ENCODE assay signal across 8 mouse cellular contexts in genomic region chr1:40680067-40680867, GRCm38 (mm10). TPM values are rescaled to one million over a fixed set of nuclear protein-coding genes. Genes with fewer than 3 reads are reported as not detected.
DNase-seq lines count a peak whose midpoint lies in the region; ATAC-seq and TF ChIP-seq lines count a peak whose summit lies in the region.

Slc9a2 (plus strand) TSS chr1:40680574.

- H3K4me1 ChIP-seq in bone marrow macrophage, adult 2 months (ENCODE audit: control insufficient read depth, insufficient read depth, low read length), result 0 out of 2 replicates have a peak, but pooled peaks cover 2% of the 10 kb centered on the region
- peaks cover 4% of the 10 kb centered on the region; the same call in 1 of the 2 replicates for H3K4me1 ChIP-seq in forebrain, embryonic 14.5 days (ENCODE audit: control insufficient read depth, insufficient read depth, low read length)
- no peaks in the 10 kb centered on the region for H3K4me1 ChIP-seq in liver, embryonic 16.5 days (ENCODE audit: control insufficient read depth, low read depth, low read length)

- no peak for ATAC-seq in forebrain, embryonic 14.5 days
- no peak for ATAC-seq in liver, embryonic 16.5 days (ENCODE audit: low read depth)

- 3% methylated on average over 25 of the region's 25 CpGs for WGBS in forebrain, embryonic 14.5 days
- 2% methylated on average over 25 of the region's 25 CpGs for WGBS in liver, embryonic 16.5 days (ENCODE audit: insufficient replicate concordance)

- DNase-seq in layer of hippocampus, adult 18-20 months (ENCODE audit: low spot score in 2 of 2), result no peak
- no peak for DNase-seq in layer of hippocampus, adult 9-11 months
- peak; percentile 19 for DNase-seq in forebrain, embryonic 14.5 days (ENCODE audit: low spot score)
- peak; percentile 41 for DNase-seq in induced T-regulatory cell, adult 2 months (ENCODE audit: low read depth)
- no peak for DNase-seq in ovary, postnatal 14 days (ENCODE audit: low spot score)
- DNase-seq in adrenal gland, postnatal 25 days, result no peak

- H3K4me3 ChIP-seq in bone marrow macrophage, adult 2 months (ENCODE audit: insufficient read depth, low read length), result peak within 1 kb of the TSS; percentile 58
- peak within 1 kb of the TSS; percentile 58 for H3K4me3 ChIP-seq in forebrain, embryonic 14.5 days (ENCODE audit: low read depth, low read length)
- peak within 1 kb of the TSS; percentile 52 for H3K4me3 ChIP-seq in liver, embryonic 16.5 days (ENCODE audit: low read depth, low read length)

- no peak for TF ChIP-seq CTCF in bone marrow macrophage, adult 2 months (IDR thresholded peaks at IDR 0.05; ENCODE audit: low read depth, low read length)

- no peak for TF ChIP-seq POLR2A in bone marrow macrophage, adult 2 months (IDR thresholded peaks at IDR 0.05; ENCODE audit: borderline replicate concordance, low read depth, low read length)

- H3K27ac ChIP-seq in bone marrow macrophage, adult 2 months (ENCODE audit: insufficient read depth, low read depth, low read length), result no peak within 1 kb of the TSS
- no peak within 1 kb of the TSS for H3K27ac ChIP-seq in forebrain, embryonic 14.5 days (ENCODE audit: low read depth, low read length)
- no peak within 1 kb of the TSS for H3K27ac ChIP-seq in liver, embryonic 16.5 days (ENCODE audit: low read length)

- peak within 1 kb of the TSS; percentile 65 for H3K9ac ChIP-seq in forebrain, embryonic 14.5 days (ENCODE audit: low read length)
- no peak within 1 kb of the TSS for H3K9ac ChIP-seq in liver, embryonic 16.5 days (ENCODE audit: low read depth, low read length)

- H3K27me3 ChIP-seq in forebrain, embryonic 14.5 days (replicated peaks; ENCODE audit: control insufficient read depth, insufficient read depth, low read length), result peaks cover 52% of the 10 kb centered on the region
- H3K27me3 ChIP-seq in liver, embryonic 16.5 days (ENCODE audit: control insufficient read depth, insufficient read depth, low read depth, low read length), result peaks cover 39% of the 10 kb centered on the region

- no peaks in the 10 kb centered on the region for H3K9me3 ChIP-seq in forebrain, embryonic 14.5 days (replicated peaks; ENCODE audit: control insufficient read depth, low read length)
- H3K9me3 ChIP-seq in liver, embryonic 16.5 days (replicated peaks; ENCODE audit: control insufficient read depth, low read length), result no peaks in the 10 kb centered on the region

- H3K4me2 ChIP-seq in forebrain, embryonic 14.5 days (ENCODE audit: low read length), result peak within 1 kb of the TSS; percentile 100
- peak within 1 kb of the TSS; percentile 67 for H3K4me2 ChIP-seq in liver, embryonic 16.5 days (ENCODE audit: low read depth, low read length)

- no peaks in the 10 kb centered on the region for H3K36me3 ChIP-seq in forebrain, embryonic 14.5 days (ENCODE audit: control insufficient read depth, insufficient read depth, low read length)
- H3K36me3 ChIP-seq in liver, embryonic 16.5 days (ENCODE audit: control insufficient read depth, insufficient read depth), result no peaks in the 10 kb centered on the region

RNA-seq across cellular contexts. Expression of gene Slc9a2, which starts in this region (rescaled TPM):
- 10 to 100 TPM; 21.0 to 23.9 TPM for total RNA-seq in layer of hippocampus, adult 18-20 months (2021)
- polyA plus RNA-seq in bone marrow macrophage, adult 2 months (2012; ENCODE audit: insufficient read depth, insufficient read length, missing spikeins), result 0.15 TPM in 1 of 2 replicates, not detected in the other
- 0.09 and 0.14 TPM in 2 replicates for polyA plus RNA-seq in forebrain, embryonic 14.5 days (2014; fragmentation: Nextera tagmentation; extraction: Ambion mirVana)
- 0.01 and 0.11 TPM in 2 replicates for polyA plus RNA-seq in liver, embryonic 16.5 days (2015; fragmentation: Nextera tagmentation; extraction: Ambion mirVana)
- 0.12 TPM in 1 of 2 replicates, not detected in the other for total RNA-seq in adrenal gland, postnatal 25 days (2021)

Comparison
In these comparisons a context has a peak if more than half of its experiments do, and no peak if none do; other contexts are left out.
1. RNA of gene Slc9a2 (total RNA-seq): 21.0 to 23.9 TPM in layer of hippocampus, adult 18-20 months; 0.12 TPM in adrenal gland, postnatal 25 days; every median in the first group is over 10 times any median in the second.
2. Peak in DNase-seq, H3K4me3 ChIP-seq, H3K9ac ChIP-seq and H3K4me2 ChIP-seq in forebrain, embryonic 14.5 days; RNA of the gene not detected or under 1 TPM.
3. Peak in every context shown above with its lines, with median percentiles within 50 percentile points of each other: H3K4me3 ChIP-seq.